Mouse (Mus musculus) heart, embryonic 14.5 days (tissue): Measurements from ENCODE around the gene Sparcl1. TPM values are rescaled to one million over a fixed set of nuclear protein-coding genes. Genes with fewer than 3 reads are reported as not detected.
A peak's percentile ranks its signal among the peaks of the same experiment; 100 is the strongest.

Experiments used
- ATAC-seq: fragments of 200-750 bp; cut with Nextera tagmentation; 2 replicates; pipeline ENCODE4 v1.8.0; 2017; ENCODE audit warnings: low read depth, moderate TSS enrichment; ENCODE audit not compliant: insufficient number of reproducible peaks, insufficient read depth, low FRiP score
- H3K27ac ChIP-seq, 2 experiments: fragments of 200-500 bp in 1 of 2; fragments of 300-500 bp in 1 of 2; sonication (generic) in 1 of 2; replicated peaks in 1 of 2; 2 replicates each; pipeline ENCODE4 v1.5.1; 2012 to 2014; ENCODE audit warnings: low read depth in 2 of 2, low read length in 2 of 2, control low read depth in 1 of 2, mild to moderate bottlenecking in 1 of 2, mixed read lengths in 1 of 2; ENCODE audit not compliant: control insufficient read depth in 1 of 2, insufficient read depth in 1 of 2
- H3K27me3 ChIP-seq: fragments of 300-500 bp; sonication (generic); 2 replicates; pipeline ENCODE4 v1.6.1; 2014; ENCODE audit warnings: mild to moderate bottlenecking, low read length, control low read depth; ENCODE audit not compliant: control insufficient read depth, insufficient read depth
- H3K36me3 ChIP-seq: fragments of 300-500 bp; sonication (generic); 2 replicates; pipeline ENCODE4 v1.6.1; 2014; ENCODE audit warnings: mild to moderate bottlenecking, control low read depth, low read length, mixed read lengths; ENCODE audit not compliant: control insufficient read depth, insufficient read depth
- H3K4me1 ChIP-seq, 2 experiments: fragments of 200-500 bp in 1 of 2; fragments of 300-500 bp in 1 of 2; sonication (generic) in 1 of 2; 2 replicates each; pipeline ENCODE4 v1.6.1; 2012 to 2014; ENCODE audit warnings: low read length in 2 of 2, control low read depth in 1 of 2, mixed read lengths in 1 of 2; ENCODE audit not compliant: control insufficient read depth in 2 of 2, insufficient read depth in 2 of 2
- H3K4me2 ChIP-seq: fragments of 300-500 bp; sonication (generic); 2 replicates; pipeline ENCODE4 v1.6.1; 2014; ENCODE audit warnings: mild to moderate bottlenecking, low read length
- H3K4me3 ChIP-seq, 2 experiments: fragments of 200-500 bp in 1 of 2; fragments of 300-500 bp in 1 of 2; sonication (generic) in 1 of 2; 2 replicates each; pipeline ENCODE4 v1.5.1; 2012 to 2014; ENCODE audit warnings: low read length in 2 of 2, mild to moderate bottlenecking in 2 of 2, control low read depth in 1 of 2, low read depth in 1 of 2, moderate library complexity in 1 of 2; ENCODE audit not compliant: control insufficient read depth in 1 of 2, insufficient read depth in 1 of 2
- H3K9ac ChIP-seq: fragments of 300-500 bp; sonication (generic); 2 replicates; pipeline ENCODE4 v1.6.1; 2014; ENCODE audit warnings: mild to moderate bottlenecking, low read length
- H3K9me3 ChIP-seq: fragments of 300-500 bp; sonication (generic); 2 replicates; pipeline ENCODE4 v1.6.1; 2016; ENCODE audit warnings: low read length, control low read depth; ENCODE audit not compliant: control insufficient read depth
- WGBS: fragments of 180-500 bp; shearing (Covaris S2); extraction: QIAGEN DNeasy Blood & Tissue Kit; methylation state at CpG from one replicate; pipeline ENCODE4 v1.1.7; 2014; 5-methylcytosine and 5-hydroxymethylcytosine counted together
- polyA plus RNA-seq: library from polyadenylated mRNA; unstranded; fragments of >200 nt; fragmentation: Nextera tagmentation; extraction: Ambion mirVana; gene quantifications from 2 replicates; pipeline ENCODE4 v1.2.1, GENCODE M21; 2014

The Sparcl1 gene
- polyA plus RNA-seq, 1 experiment from 2014 or later = 77.0 TPM

DNA sequence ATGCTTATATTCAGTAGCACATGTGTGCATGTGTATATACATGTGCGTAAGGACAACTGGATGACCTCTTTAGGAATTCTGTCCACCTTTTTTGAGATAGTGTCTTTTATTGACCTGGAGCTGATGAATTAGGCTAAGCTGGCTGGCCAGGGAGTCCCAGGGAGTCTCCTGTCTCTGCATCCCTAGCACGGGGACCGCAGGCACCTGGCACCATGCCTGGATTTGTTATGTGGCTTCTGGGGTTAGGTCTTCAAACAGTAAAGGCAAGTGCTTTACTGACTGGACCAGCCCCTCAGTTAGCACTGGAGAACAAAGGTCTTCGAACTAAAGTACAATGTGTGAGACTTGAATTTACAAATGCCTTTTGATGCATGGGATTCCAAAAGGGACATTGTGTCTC, 30.5 kb upstream of the Sparcl1 start:
- H3K4me1 ChIP-seq = no peaks in the 10 kb centered on the region
- WGBS = 75% methylated on average over 4 of the region's 4 CpGs
- no peak overlapping the region for H3K9ac ChIP-seq
- H3K36me3 ChIP-seq = no peaks in the 10 kb centered on the region
- H3K4me3 ChIP-seq = no peak overlapping the region
- H3K27me3 ChIP-seq = no peaks in the 10 kb centered on the region
- no peak overlapping the region for H3K27ac ChIP-seq
- ATAC-seq = no peak
- no peaks in the 10 kb centered on the region for H3K9me3 ChIP-seq
- no peak overlapping the region for H3K4me2 ChIP-seq

DNA sequence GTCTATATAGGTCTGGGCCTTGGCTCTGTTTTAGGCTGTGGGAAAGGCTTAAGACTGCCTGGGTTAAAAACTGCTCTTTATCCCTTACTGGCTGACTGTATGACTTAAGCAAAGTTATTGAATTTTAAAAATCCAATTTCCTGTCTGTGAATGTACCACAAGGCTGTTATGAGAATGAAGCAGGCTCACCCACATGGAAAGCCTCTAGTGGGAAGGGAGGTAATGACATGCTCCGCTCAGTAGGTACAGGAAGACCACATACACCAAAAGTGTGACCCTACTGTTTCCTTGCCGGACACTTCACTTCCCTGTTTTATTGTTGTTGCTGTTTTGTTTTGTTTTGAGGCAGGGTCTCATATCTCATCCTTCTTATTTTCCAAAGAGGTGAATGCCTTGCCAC, 27.5 kb upstream of the Sparcl1 start:
- Histone ChIP-seq H3K9me3 (no peaks in the 10 kb centered on the region), H3K27me3 (no peaks in the 10 kb centered on the region), H3K4me1 (no peaks in the 10 kb centered on the region), H3K27ac (no peak overlapping the region), H3K4me2 (no peak overlapping the region), H3K9ac (no peak overlapping the region), H3K4me3 (no peak overlapping the region), H3K36me3 (no peaks in the 10 kb centered on the region)
- 78% methylated on average over 2 of the region's 2 CpGs for WGBS
- no peak for ATAC-seq

DNA sequence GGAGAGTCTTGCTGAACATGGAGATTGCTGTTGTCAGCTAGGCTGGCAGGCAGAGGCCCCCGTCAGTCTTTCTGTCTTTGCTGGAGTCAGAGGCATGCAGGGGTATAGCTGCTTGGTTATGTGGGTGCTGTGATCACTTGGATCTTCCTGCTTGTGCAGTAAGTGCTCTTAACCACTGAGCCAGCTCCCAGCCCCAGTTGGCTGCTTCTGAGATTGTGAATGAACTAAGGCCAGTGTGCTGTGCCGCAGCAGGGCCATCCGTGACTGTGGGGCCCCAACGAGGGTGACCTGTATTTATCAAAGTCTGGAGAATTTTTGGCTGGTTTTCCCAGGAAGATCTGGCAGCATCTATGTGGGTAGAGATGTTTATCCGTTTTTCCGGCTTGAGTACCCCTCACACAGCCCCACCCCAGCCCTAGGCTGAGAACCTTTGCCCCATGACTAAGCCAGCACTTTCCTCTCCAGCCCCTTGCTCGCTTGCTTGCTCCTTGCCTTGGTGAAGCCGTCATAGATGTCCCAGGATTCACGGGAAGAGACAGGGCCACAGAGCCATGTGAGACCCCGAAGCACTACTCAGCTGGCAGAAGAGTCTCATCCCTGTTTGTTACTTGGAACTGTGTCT, 24.5 kb upstream of the Sparcl1 start:
- no peaks in the 10 kb centered on the region for H3K36me3 ChIP-seq
- WGBS = 66% methylated on average over 10 of the region's 10 CpGs

DNA sequence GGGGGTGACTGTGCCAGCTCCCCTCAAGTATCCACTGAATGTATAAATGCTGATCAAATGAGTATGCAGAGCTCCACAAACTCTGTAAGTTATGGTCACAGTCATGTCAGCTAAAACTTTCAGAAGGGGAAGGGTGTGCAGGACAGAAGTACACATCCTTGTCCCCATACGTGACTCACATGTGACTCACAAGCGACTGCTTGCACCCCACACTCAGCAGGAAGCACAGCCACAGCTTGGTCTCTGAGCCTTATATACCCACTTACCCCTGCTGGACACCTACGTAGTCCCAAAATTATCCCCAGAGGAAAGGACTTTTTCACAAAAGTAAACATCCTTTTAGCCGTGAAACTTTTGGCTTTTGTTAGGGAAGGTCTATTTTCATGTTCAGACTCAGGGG, 20.2 kb upstream of the Sparcl1 start:
- no peaks in the 10 kb centered on the region for H3K4me1 ChIP-seq
- 57% methylated on average over 4 of the region's 4 CpGs for WGBS
- ATAC-seq = no peak

More for the DNA sequence above, 24.5 kb upstream of the Sparcl1 start:
- Histone ChIP-seq H3K27me3 (no peaks in the 10 kb centered on the region), H3K4me1 (no peaks in the 10 kb centered on the region), H3K4me2 (no peak overlapping the region), H3K27ac (no peak overlapping the region), H3K4me3 (no peak overlapping the region), H3K9ac (no peak overlapping the region), H3K9me3 (no peaks in the 10 kb centered on the region)
- ATAC-seq = no peak

DNA sequence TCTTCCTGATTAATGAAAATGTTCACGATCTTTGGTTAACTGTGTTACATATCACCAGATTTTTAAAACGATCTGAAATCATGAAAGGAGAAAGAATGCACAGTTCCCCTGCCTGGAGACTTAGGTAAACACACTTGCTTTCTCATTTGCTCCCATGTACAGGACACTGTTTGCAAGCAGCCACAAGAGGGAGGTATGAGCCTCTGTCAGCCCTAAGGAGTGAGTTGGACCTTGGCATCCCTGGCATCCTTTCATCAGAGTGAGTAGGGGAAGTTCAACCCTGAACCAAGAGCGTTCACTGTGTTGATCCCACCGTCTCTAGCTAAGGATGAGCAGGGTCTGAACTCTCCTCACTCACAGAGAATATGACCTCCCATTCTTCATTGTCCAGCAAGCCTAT, 18.0 kb upstream of the Sparcl1 start:
- ATAC-seq = no peak
- no peak overlapping the region for H3K4me2 ChIP-seq
- no peaks in the 10 kb centered on the region for H3K27me3 ChIP-seq
- H3K27ac ChIP-seq = no peak overlapping the region
- peaks cover 0 to 4% of the 10 kb centered on the region in 2 experiments; a peak in 1 of 4 replicates for H3K4me1 ChIP-seq
- H3K9me3 ChIP-seq = no peaks in the 10 kb centered on the region
- H3K4me3 ChIP-seq = no peak overlapping the region
- 39% methylated on average over 4 of the region's 4 CpGs for WGBS
- H3K36me3 ChIP-seq = no peaks in the 10 kb centered on the region
- H3K9ac ChIP-seq = no peak overlapping the region

More for the DNA sequence above, 20.2 kb upstream of the Sparcl1 start:
- H3K9ac ChIP-seq = no peak overlapping the region
- no peaks in the 10 kb centered on the region for H3K27me3 ChIP-seq
- H3K36me3 ChIP-seq = no peaks in the 10 kb centered on the region
- no peak overlapping the region for H3K4me2 ChIP-seq
- no peak overlapping the region for H3K27ac ChIP-seq
- no peaks in the 10 kb centered on the region for H3K9me3 ChIP-seq
- H3K4me3 ChIP-seq = no peak overlapping the region

DNA sequence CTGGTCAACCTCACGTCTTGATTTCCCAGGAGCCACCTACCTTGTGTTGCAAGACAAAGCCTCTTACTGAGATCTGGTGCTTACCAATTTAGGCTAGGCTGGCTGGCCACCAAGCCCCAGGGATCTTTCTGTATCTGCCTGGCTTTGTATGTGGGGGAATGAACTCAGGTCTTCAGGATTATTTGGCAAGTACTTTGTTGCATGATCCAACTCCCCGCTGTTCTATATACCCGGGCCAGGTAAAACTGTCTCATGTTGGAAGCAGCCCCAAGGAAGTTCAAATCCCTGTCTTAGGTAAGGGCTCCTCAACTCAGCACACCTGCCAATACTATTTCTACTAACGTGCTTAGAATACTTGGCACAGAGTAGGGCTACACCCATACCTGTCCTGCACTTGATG, 17.4 kb upstream of the Sparcl1 start:
- Histone ChIP-seq H3K4me1 (peaks cover 0 to 6% of the 10 kb centered on the region in 2 experiments; a peak in 2 of 4 replicates), H3K4me3 (no peak overlapping the region), H3K27ac (no peak overlapping the region), H3K36me3 (no peaks in the 10 kb centered on the region), H3K4me2 (no peak overlapping the region), H3K27me3 (no peaks in the 10 kb centered on the region), H3K9ac (no peak overlapping the region), H3K9me3 (no peaks in the 10 kb centered on the region)
- 80% methylated on average over 4 of the region's 4 CpGs for WGBS
- no peak for ATAC-seq

DNA sequence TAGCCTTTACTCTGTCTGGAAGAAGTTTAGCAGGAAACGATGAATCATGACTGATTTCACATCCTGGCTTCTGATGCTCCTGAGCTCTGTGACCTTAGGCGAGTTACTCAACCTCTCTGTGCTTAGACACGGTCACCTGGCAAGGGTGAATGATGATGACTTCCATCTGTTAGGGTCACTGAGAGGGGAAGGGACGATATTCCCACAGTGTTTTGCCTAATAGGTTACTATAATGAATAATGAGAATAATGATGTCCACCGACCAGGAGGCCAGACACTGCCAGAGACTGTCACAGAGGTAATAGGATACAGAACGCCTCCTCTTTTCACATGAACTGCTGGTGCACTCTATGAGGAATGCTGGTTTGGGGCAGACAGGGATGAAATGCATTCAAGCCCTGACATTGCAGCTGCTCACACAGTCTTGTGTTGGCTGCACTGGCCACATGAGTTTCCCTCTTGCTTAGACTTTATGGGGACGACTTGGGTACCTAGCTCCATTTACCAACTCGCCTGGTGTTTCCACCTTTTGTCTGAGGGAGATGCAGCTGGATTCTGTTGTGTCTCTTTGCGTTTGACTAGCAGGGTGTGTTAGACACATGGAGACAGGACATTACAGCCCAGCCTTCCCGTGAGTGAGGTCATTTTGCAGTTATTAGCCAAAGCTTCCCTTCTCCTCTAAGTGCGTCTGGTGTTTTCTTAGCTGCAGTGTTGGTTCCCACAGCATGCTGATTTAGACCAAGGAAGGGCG, 14.9 kb upstream of the Sparcl1 start:
- Histone ChIP-seq H3K27ac (peak overlapping the region; percentile 46 to 58), H3K4me3 (no peak overlapping the region), H3K4me2 (no peak overlapping the region), H3K9me3 (no peaks in the 10 kb centered on the region), H3K27me3 (no peaks in the 10 kb centered on the region), H3K36me3 (no peaks in the 10 kb centered on the region), H3K4me1 (peaks cover 0 to 6% of the 10 kb centered on the region in 2 experiments; a peak in 2 of 4 replicates), H3K9ac (no peak overlapping the region)
- 52% methylated on average over 12 of the region's 12 CpGs for WGBS
- ATAC-seq = peak; percentile 49; the same call in 1 of the 2 replicates
